Mouse (Mus musculus): ENCODE measurements at regions not wholly inside any gene's neighbourhood (a gene's known extent, or its start where the extent isn't known, plus 50 kb on each side); places are given as distances from the start of the nearest gene placed in this dataset.

GRCm38 (mm10) chr14:105815281-105815680 lies 81.3 kb downstream of the Spry2 start:
- no peaks in the 10 kb centered on the region for H3K27me3 ChIP-seq (ENCODE audit: control insufficient read depth, insufficient read depth, low read length)
- peak; percentile 53 for ATAC-seq (ENCODE audit: insufficient read depth, low FRiP score)
- peak overlapping the region; percentile 31 for H3K4me3 ChIP-seq (replicated peaks; ENCODE audit: low read length)
- no peaks in the 10 kb centered on the region for H3K9me3 ChIP-seq (replicated peaks; ENCODE audit: control insufficient read depth, low read length)
- no peak overlapping the region for H3K27ac ChIP-seq (ENCODE audit: low read length)
- H3K9ac ChIP-seq (ENCODE audit: low read length), result 0 out of 2 replicates have a peak overlapping the region, but pooled peaks have one; percentile 22
- H3K4me1 ChIP-seq (ENCODE audit: control insufficient read depth, insufficient read depth, low read length), result peaks cover 6% of the 10 kb centered on the region; the same call in 1 of the 2 replicates
- H3K4me2 ChIP-seq (ENCODE audit: low read depth, low read length), result peak overlapping the region; percentile 55
- WGBS, result 10% methylated on average over 12 of the region's 12 CpGs
- no peaks in the 10 kb centered on the region for H3K36me3 ChIP-seq (ENCODE audit: control insufficient read depth, insufficient read depth, low read length)

- Histone ChIP-seq H3K4me2 (ENCODE audit: low read depth, low read length) (no peak overlapping the region), H3K27me3 (ENCODE audit: control insufficient read depth, insufficient read depth, low read length) (no peaks in the 10 kb centered on the region), H3K27ac (ENCODE audit: low read length) (no peak overlapping the region), H3K36me3 (ENCODE audit: control insufficient read depth, insufficient read depth, low read length) (no peaks in the 10 kb centered on the region), H3K9me3 (replicated peaks; ENCODE audit: control insufficient read depth, low read length) (no peaks in the 10 kb centered on the region), H3K4me1 (ENCODE audit: control insufficient read depth, insufficient read depth, low read length) (peaks cover 6% of the 10 kb centered on the region; the same call in 1 of the 2 replicates), H3K4me3 (replicated peaks; ENCODE audit: low read length) (no peak overlapping the region), H3K9ac (ENCODE audit: low read length) (no peak overlapping the region)
- ATAC-seq (ENCODE audit: insufficient read depth, low FRiP score), result no peak
These were observed 83.0 kb downstream of the Spry2 start for GRCm38 (mm10) chr14:105813661-105814060.

GRCm38 (mm10) chr14:105813097-105813496 lies 83.5 kb downstream of the Spry2 start:
- H3K9ac ChIP-seq (ENCODE audit: low read length), result no peak overlapping the region
- 90% methylated on average over 6 of the region's 6 CpGs for WGBS
- no peak overlapping the region for H3K27ac ChIP-seq (ENCODE audit: low read length)

GRCm38 (mm10) chr14:105805762-105806161 lies 90.9 kb downstream of the Spry2 start:
- H3K9ac ChIP-seq (ENCODE audit: low read length), result no peak overlapping the region
- no peak overlapping the region for H3K4me3 ChIP-seq (replicated peaks; ENCODE audit: low read length)
- no peaks in the 10 kb centered on the region for H3K4me1 ChIP-seq (ENCODE audit: control insufficient read depth, insufficient read depth, low read length)
- no peaks in the 10 kb centered on the region for H3K27me3 ChIP-seq (ENCODE audit: control insufficient read depth, insufficient read depth, low read length)
- no peak for ATAC-seq (ENCODE audit: insufficient read depth, low FRiP score)
- 72% methylated on average over 6 of the region's 6 CpGs for WGBS
- H3K4me2 ChIP-seq (ENCODE audit: low read depth, low read length), result no peak overlapping the region
- no peaks in the 10 kb centered on the region for H3K36me3 ChIP-seq (ENCODE audit: control insufficient read depth, insufficient read depth, low read length)
- H3K9me3 ChIP-seq (replicated peaks; ENCODE audit: control insufficient read depth, low read length), result no peaks in the 10 kb centered on the region
- H3K27ac ChIP-seq (ENCODE audit: low read length), result no peak overlapping the region

More at GRCm38 (mm10) chr14:105813097-105813496, 83.5 kb downstream of the Spry2 start:
- no peaks in the 10 kb centered on the region for H3K9me3 ChIP-seq (replicated peaks; ENCODE audit: control insufficient read depth, low read length)
- H3K4me2 ChIP-seq (ENCODE audit: low read depth, low read length), result no peak overlapping the region
- no peaks in the 10 kb centered on the region for H3K27me3 ChIP-seq (ENCODE audit: control insufficient read depth, insufficient read depth, low read length)
- H3K4me3 ChIP-seq (replicated peaks; ENCODE audit: low read length), result no peak overlapping the region
- no peak for ATAC-seq (ENCODE audit: insufficient read depth, low FRiP score)
- no peaks in the 10 kb centered on the region for H3K36me3 ChIP-seq (ENCODE audit: control insufficient read depth, insufficient read depth, low read length)
- H3K4me1 ChIP-seq (ENCODE audit: control insufficient read depth, insufficient read depth, low read length), result peaks cover 6% of the 10 kb centered on the region; the same call in 1 of the 2 replicates

GRCm38 (mm10) chr14:105805362-105805761 lies 91.3 kb downstream of the Spry2 start:
- no peak for ATAC-seq (ENCODE audit: insufficient read depth, low FRiP score)
- WGBS, result 57% methylated on average over 5 of the region's 5 CpGs

GRCm38 (mm10) chr14:105804761-105805160 lies 91.9 kb downstream of the Spry2 start:
- ATAC-seq (ENCODE audit: insufficient read depth, low FRiP score), result no peak

More at GRCm38 (mm10) chr14:105805362-105805761, 91.3 kb downstream of the Spry2 start:
- H3K36me3 ChIP-seq (ENCODE audit: control insufficient read depth, insufficient read depth, low read length), result no peaks in the 10 kb centered on the region
- H3K9ac ChIP-seq (ENCODE audit: low read length), result no peak overlapping the region
- no peak overlapping the region for H3K27ac ChIP-seq (ENCODE audit: low read length)
- no peaks in the 10 kb centered on the region for H3K4me1 ChIP-seq (ENCODE audit: control insufficient read depth, insufficient read depth, low read length)
- no peak overlapping the region for H3K4me2 ChIP-seq (ENCODE audit: low read depth, low read length)
- H3K27me3 ChIP-seq (ENCODE audit: control insufficient read depth, insufficient read depth, low read length), result no peaks in the 10 kb centered on the region
- no peak overlapping the region for H3K4me3 ChIP-seq (replicated peaks; ENCODE audit: low read length)
- no peaks in the 10 kb centered on the region for H3K9me3 ChIP-seq (replicated peaks; ENCODE audit: control insufficient read depth, low read length)

GRCm38 (mm10) chr14:105803281-105803680 lies 93.3 kb downstream of the Spry2 start:
- no peaks in the 10 kb centered on the region for H3K4me1 ChIP-seq (ENCODE audit: control insufficient read depth, insufficient read depth, low read length)
- 0 out of 2 replicates have a peak overlapping the region, but pooled peaks have one; percentile 10 for H3K4me3 ChIP-seq (replicated peaks; ENCODE audit: low read length)
- no peaks in the 10 kb centered on the region for H3K36me3 ChIP-seq (ENCODE audit: control insufficient read depth, insufficient read depth, low read length)
- H3K27me3 ChIP-seq (ENCODE audit: control insufficient read depth, insufficient read depth, low read length), result no peaks in the 10 kb centered on the region
- no peak overlapping the region for H3K9ac ChIP-seq (ENCODE audit: low read length)
- ATAC-seq (ENCODE audit: insufficient read depth, low FRiP score), result no peak
- H3K9me3 ChIP-seq (replicated peaks; ENCODE audit: control insufficient read depth, low read length), result no peaks in the 10 kb centered on the region
- 45% methylated on average over 7 of the region's 7 CpGs for WGBS
- H3K4me2 ChIP-seq (ENCODE audit: low read depth, low read length), result peak overlapping the region; percentile 50
- peak overlapping the region; percentile 82 for H3K27ac ChIP-seq (ENCODE audit: low read length)

More at GRCm38 (mm10) chr14:105804761-105805160, 91.9 kb downstream of the Spry2 start:
- H3K36me3 ChIP-seq (ENCODE audit: control insufficient read depth, insufficient read depth, low read length), result no peaks in the 10 kb centered on the region
- H3K27ac ChIP-seq (ENCODE audit: low read length), result no peak overlapping the region
- H3K27me3 ChIP-seq (ENCODE audit: control insufficient read depth, insufficient read depth, low read length), result no peaks in the 10 kb centered on the region
- H3K9me3 ChIP-seq (replicated peaks; ENCODE audit: control insufficient read depth, low read length), result no peaks in the 10 kb centered on the region
- H3K9ac ChIP-seq (ENCODE audit: low read length), result no peak overlapping the region
- no peak overlapping the region for H3K4me2 ChIP-seq (ENCODE audit: low read depth, low read length)
- H3K4me3 ChIP-seq (replicated peaks; ENCODE audit: low read length), result no peak overlapping the region
- no peaks in the 10 kb centered on the region for H3K4me1 ChIP-seq (ENCODE audit: control insufficient read depth, insufficient read depth, low read length)
- 79% methylated on average over 5 of the region's 5 CpGs for WGBS

GRCm38 (mm10) chr14:105802529-105803280 lies 93.9 kb downstream of the Spry2 start:
- peak overlapping the region; percentile 10; the same call in 1 of the 2 replicates for H3K4me3 ChIP-seq (replicated peaks; ENCODE audit: low read length)
- H3K27me3 ChIP-seq (ENCODE audit: control insufficient read depth, insufficient read depth, low read length), result no peaks in the 10 kb centered on the region
- H3K4me1 ChIP-seq (ENCODE audit: control insufficient read depth, insufficient read depth, low read length), result no peaks in the 10 kb centered on the region
- no peaks in the 10 kb centered on the region for H3K36me3 ChIP-seq (ENCODE audit: control insufficient read depth, insufficient read depth, low read length)
- peak overlapping the region; percentile 50 for H3K4me2 ChIP-seq (ENCODE audit: low read depth, low read length)
- no peaks in the 10 kb centered on the region for H3K9me3 ChIP-seq (replicated peaks; ENCODE audit: control insufficient read depth, low read length)
- H3K27ac ChIP-seq (ENCODE audit: low read length), result peak overlapping the region; percentile 82
- 13% methylated on average over 18 of the region's 18 CpGs for WGBS
- H3K9ac ChIP-seq (ENCODE audit: low read length), result 0 out of 2 replicates have a peak overlapping the region, but pooled peaks have one; percentile 8
- peak; percentile 89 for ATAC-seq (ENCODE audit: insufficient read depth, low FRiP score)

GRCm38 (mm10) chr14:105800142-105800925 lies 96.3 kb downstream of the Spry2 start:
- 79% methylated on average over 13 of the region's 13 CpGs for WGBS
- Histone ChIP-seq H3K4me2 (ENCODE audit: low read depth, low read length) (no peak overlapping the region), H3K27ac (ENCODE audit: low read length) (no peak overlapping the region)

More at GRCm38 (mm10) chr14:105800142-105800925, 96.3 kb downstream of the Spry2 start:
- Histone ChIP-seq H3K4me1 (ENCODE audit: control insufficient read depth, insufficient read depth, low read length) (no peaks in the 10 kb centered on the region), H3K9ac (ENCODE audit: low read length) (no peak overlapping the region), H3K27me3 (ENCODE audit: control insufficient read depth, insufficient read depth, low read length) (no peaks in the 10 kb centered on the region), H3K36me3 (ENCODE audit: control insufficient read depth, insufficient read depth, low read length) (no peaks in the 10 kb centered on the region), H3K4me3 (replicated peaks; ENCODE audit: low read length) (no peak overlapping the region), H3K9me3 (replicated peaks; ENCODE audit: control insufficient read depth, low read length) (no peaks in the 10 kb centered on the region)
- ATAC-seq (ENCODE audit: insufficient read depth, low FRiP score), result no peak
